Mouse (Mus musculus) erythroblast, embryonic 14.5 days (primary cell): Measurements from ENCODE around the gene D430042O09Rik. TPM values are rescaled to one million over a fixed set of nuclear protein-coding genes. Genes with fewer than 3 reads are reported as not detected.

ENCODE experiments used
- H3K27me3 ChIP-seq: 2 replicates; pipeline ENCODE4 v1.6.1; 2012; ENCODE audit warnings: inconsistent platforms; ENCODE audit not compliant: control insufficient read depth
- H3K36me3 ChIP-seq: 2 replicates; pipeline ENCODE4 v1.6.1; 2012; ENCODE audit warnings: mild to moderate bottlenecking, inconsistent platforms; ENCODE audit not compliant: control insufficient read depth
- H3K4me1 ChIP-seq: 2 replicates; pipeline ENCODE4 v1.6.1; 2012; ENCODE audit warnings: inconsistent platforms; ENCODE audit not compliant: control insufficient read depth
- H3K4me3 ChIP-seq: replicated peaks from 2 replicates; pipeline ENCODE3; 2012; ENCODE audit warnings: moderate library complexity, mild to moderate bottlenecking, inconsistent platforms
- H3K9me3 ChIP-seq: 2 replicates; pipeline ENCODE4 v1.6.1; 2012; ENCODE audit warnings: low read length, inconsistent platforms, mixed read lengths; ENCODE audit not compliant: control insufficient read depth
- GATA1 ChIP-seq: IDR thresholded peaks from 2 replicates; pipeline ENCODE4 v1.6.1; 2012; ENCODE audit warnings: low read length, inconsistent platforms, mixed read lengths
- TAL1 ChIP-seq: IDR thresholded peaks from 3 replicates; pipeline ENCODE4 v1.6.1; 2012; ENCODE audit warnings: low read length, inconsistent platforms, mixed read lengths
- polyA plus RNA-seq: library from polyadenylated mRNA; stranded (reverse); fragments of >175 nt; gene quantifications from 2 replicates; pipeline ENCODE4 v1.2.3, GENCODE M21; 2012

The D430042O09Rik gene
- polyA plus RNA-seq, 1 experiment, result 0.30 TPM

- Histone ChIP-seq H3K9me3 (no peaks in the 10 kb centered on the region), H3K27me3 (no peaks in the 10 kb centered on the region), H3K36me3 (no peaks in the 10 kb centered on the region), H3K4me3 (no peak overlapping the region), H3K4me1 (no peaks in the 10 kb centered on the region)
- TF ChIP-seq GATA1, result no peak
- TF ChIP-seq TAL1, result no peak
These were observed 139.3 kb downstream of the D430042O09Rik start for GRCm38 (mm10) chr7:125846866-125847527.

GRCm38 (mm10) chr7:125847528-125847866 lies 139.8 kb downstream of the D430042O09Rik start:
- Histone ChIP-seq H3K36me3 (no peaks in the 10 kb centered on the region), H3K4me1 (no peaks in the 10 kb centered on the region), H3K4me3 (no peak overlapping the region), H3K27me3 (no peaks in the 10 kb centered on the region), H3K9me3 (no peaks in the 10 kb centered on the region)
- no peak for TF ChIP-seq TAL1
- TF ChIP-seq GATA1, result no peak

- Histone ChIP-seq H3K36me3 (no peaks in the 10 kb centered on the region), H3K27me3 (no peaks in the 10 kb centered on the region), H3K4me3 (no peak overlapping the region), H3K4me1 (no peaks in the 10 kb centered on the region), H3K9me3 (no peaks in the 10 kb centered on the region)
- TF ChIP-seq TAL1 (no peak), GATA1 (no peak)
These were observed 151.9 kb downstream of the D430042O09Rik start for GRCm38 (mm10) chr7:125859564-125859963.

GRCm38 (mm10) chr7:125860421-125860820 lies 152.7 kb downstream of the D430042O09Rik start:
- Histone ChIP-seq H3K4me1 (no peaks in the 10 kb centered on the region), H3K27me3 (no peaks in the 10 kb centered on the region), H3K9me3 (no peaks in the 10 kb centered on the region), H3K36me3 (no peaks in the 10 kb centered on the region), H3K4me3 (no peak overlapping the region)
- TF ChIP-seq GATA1 (no peak), TAL1 (no peak)

- TF ChIP-seq GATA1 (no peak), TAL1 (no peak)
- H3K9me3 ChIP-seq, result no peaks in the 10 kb centered on the region
- no peaks in the 10 kb centered on the region for H3K36me3 ChIP-seq
- no peaks in the 10 kb centered on the region for H3K4me1 ChIP-seq
- no peaks in the 10 kb centered on the region for H3K27me3 ChIP-seq
- H3K4me3 ChIP-seq, result no peak overlapping the region
These were observed 156.3 kb downstream of the D430042O09Rik start for GRCm38 (mm10) chr7:125864026-125864425.

- H3K4me1 ChIP-seq, result no peaks in the 10 kb centered on the region
- no peak overlapping the region for H3K4me3 ChIP-seq
- H3K27me3 ChIP-seq, result no peaks in the 10 kb centered on the region
- H3K9me3 ChIP-seq, result no peaks in the 10 kb centered on the region
- no peaks in the 10 kb centered on the region for H3K36me3 ChIP-seq
- TF ChIP-seq TAL1 (no peak), GATA1 (no peak)
These were observed 157.5 kb downstream of the D430042O09Rik start for GRCm38 (mm10) chr7:125865234-125865633.

- Histone ChIP-seq H3K9me3 (no peaks in the 10 kb centered on the region), H3K4me1 (no peaks in the 10 kb centered on the region), H3K36me3 (no peaks in the 10 kb centered on the region), H3K4me3 (no peak overlapping the region), H3K27me3 (no peaks in the 10 kb centered on the region)
- TF ChIP-seq GATA1 (no peak), TAL1 (no peak)
These were observed 160.9 kb downstream of the D430042O09Rik start for GRCm38 (mm10) chr7:125868570-125868969.

GRCm38 (mm10) chr7:125871404-125872201 lies 163.9 kb downstream of the D430042O09Rik start:
- Histone ChIP-seq H3K4me3 (no peak overlapping the region), H3K9me3 (no peaks in the 10 kb centered on the region), H3K36me3 (no peaks in the 10 kb centered on the region), H3K4me1 (no peaks in the 10 kb centered on the region), H3K27me3 (no peaks in the 10 kb centered on the region)
- TF ChIP-seq GATA1 (no peak), TAL1 (no peak)

GRCm38 (mm10) chr7:125872202-125872580 lies 164.5 kb downstream of the D430042O09Rik start:
- Histone ChIP-seq H3K36me3 (no peaks in the 10 kb centered on the region), H3K4me3 (no peak overlapping the region), H3K9me3 (no peaks in the 10 kb centered on the region), H3K4me1 (no peaks in the 10 kb centered on the region), H3K27me3 (no peaks in the 10 kb centered on the region)
- TF ChIP-seq GATA1 (no peak), TAL1 (no peak)

GRCm38 (mm10) chr7:125872874-125873273 lies 165.2 kb downstream of the D430042O09Rik start:
- H3K9me3 ChIP-seq, result no peaks in the 10 kb centered on the region
- no peaks in the 10 kb centered on the region for H3K27me3 ChIP-seq
- no peaks in the 10 kb centered on the region for H3K36me3 ChIP-seq
- no peak overlapping the region for H3K4me3 ChIP-seq
- TF ChIP-seq GATA1, result no peak
- TF ChIP-seq TAL1, result no peak
- no peaks in the 10 kb centered on the region for H3K4me1 ChIP-seq
